Mouse (Mus musculus): ENCODE data around the gene Tnr. TPM values are rescaled to one million over a fixed set of nuclear protein-coding genes. Genes with fewer than 3 reads are reported as not detected.

Gene Tnr
- total and polyA plus RNA-seq, 3 experiments: 0.01 TPM; not detected in 2

- Histone ChIP-seq H3K27me3 (ENCODE audit: control insufficient read depth in 1 of 2, insufficient read depth in 2 of 2, low read length in 2 of 2) (no peaks in the 10 kb centered on the region), H3K9me3 (replicated peaks; ENCODE audit: insufficient read depth, low read length) (no peaks in the 10 kb centered on the region), H3K4me1 (ENCODE audit: control insufficient read depth in 1 of 2, insufficient read depth in 2 of 2, low read length in 2 of 2) (no peaks in the 10 kb centered on the region), H3K9ac (ENCODE audit: control insufficient read depth, low read depth, low read length, poor library complexity, severe bottlenecking) (no peak overlapping the region), H3K36me3 (ENCODE audit: control insufficient read depth in 1 of 2, insufficient read depth in 2 of 2, low read length in 2 of 2) (no peaks in the 10 kb centered on the region), H3K79me2 (ENCODE audit: control insufficient read depth, insufficient read depth, low read length, poor library complexity) (no peaks in the 10 kb centered on the region), H3K4me3 (ENCODE audit: control insufficient read depth in 1 of 2, insufficient read depth in 1 of 2, low read depth in 2 of 2, low read length in 2 of 2) (no peak overlapping the region), H3K27ac (ENCODE audit: control insufficient read depth, low read depth, low read length) (no peak overlapping the region)
- TF ChIP-seq KAT2A (conservative IDR thresholded peaks at IDR 0.05; ENCODE audit: low read depth, low read length) (no peak), POLR2AphosphoS5 (IDR thresholded peaks at IDR 0.05; ENCODE audit: borderline replicate concordance, low read depth, low read length) (no peak), EP300 (IDR thresholded peaks at IDR 0.05; ENCODE audit: low read depth in 1 of 2, low read length in 2 of 2) (no peak), TAL1 (IDR thresholded peaks at IDR 0.05; ENCODE audit: low read length) (no peak), GATA1 (IDR thresholded peaks at IDR 0.05; ENCODE audit: low read depth, low read length) (no peak), USF1 (IDR thresholded peaks at IDR 0.05; ENCODE audit: low read depth, low read length) (no peak), UBTF (IDR thresholded peaks at IDR 0.05; ENCODE audit: borderline replicate concordance, insufficient read depth, low read depth, low read length) (no peak), MXI1 (IDR thresholded peaks at IDR 0.05; ENCODE audit: low read depth, low read length) (no peak), MYC (IDR thresholded peaks at IDR 0.05; ENCODE audit: low read depth, low read length) (no peak), GABPA (IDR thresholded peaks at IDR 0.05; ENCODE audit: low read depth, low read length) (no peak)
- DNase-seq (ENCODE audit: low read depth, low spot score): no peak
These were observed 41.6 kb downstream of the Tnr start for GRCm38 (mm10) chr1:159565129-159565528.

GRCm38 (mm10) chr1:159566046-159566445 is 42.5 kb downstream of the Tnr start:
- no peak for TF ChIP-seq HCFC1 (IDR thresholded peaks at IDR 0.05; ENCODE audit: low read depth, low read length)
- TF ChIP-seq POLR2A (IDR thresholded peaks at IDR 0.05; ENCODE audit: control insufficient read depth in 1 of 2, insufficient read depth in 1 of 2, low read depth in 1 of 2, low read length in 2 of 2, poor library complexity in 1 of 2): no peak
- no peak for TF ChIP-seq KAT2A (conservative IDR thresholded peaks at IDR 0.05; ENCODE audit: low read depth, low read length)
- TF ChIP-seq SMC3 (IDR thresholded peaks at IDR 0.05; ENCODE audit: low read depth, low read length): no peak
- no peak for TF ChIP-seq USF1 (IDR thresholded peaks at IDR 0.05; ENCODE audit: low read depth, low read length)
- TF ChIP-seq ZKSCAN1 (IDR thresholded peaks at IDR 0.05; ENCODE audit: low read depth, low read length): no peak

DNA sequence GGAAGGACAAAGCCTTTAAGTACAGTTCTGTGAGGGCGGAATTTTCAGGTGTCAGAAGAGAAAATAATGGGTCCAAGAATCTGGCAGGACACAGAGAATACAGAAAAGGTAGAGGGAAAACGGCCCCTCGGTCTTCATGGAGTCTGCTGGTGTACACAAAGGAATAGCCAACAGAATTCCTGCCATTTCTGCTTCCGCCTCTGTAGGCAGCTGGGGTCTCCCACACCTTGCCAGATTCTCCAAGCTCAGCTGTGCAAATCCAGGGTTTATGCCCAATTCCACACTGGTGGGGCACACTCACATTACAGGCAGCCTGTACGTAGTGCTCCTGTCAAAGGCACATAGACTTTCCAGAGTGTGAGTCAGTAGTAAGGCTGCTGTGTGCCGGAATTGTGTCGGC is 43.6 kb downstream of the Tnr start:
- Histone ChIP-seq H3K27ac (ENCODE audit: control insufficient read depth, low read depth, low read length) (no peak overlapping the region), H3K27me3 (ENCODE audit: control insufficient read depth in 1 of 2, insufficient read depth in 2 of 2, low read length in 2 of 2) (no peaks in the 10 kb centered on the region), H3K79me2 (ENCODE audit: control insufficient read depth, insufficient read depth, low read length, poor library complexity) (no peaks in the 10 kb centered on the region), H3K9me3 (replicated peaks; ENCODE audit: insufficient read depth, low read length) (no peaks in the 10 kb centered on the region), H3K4me3 (ENCODE audit: control insufficient read depth in 1 of 2, insufficient read depth in 1 of 2, low read depth in 2 of 2, low read length in 2 of 2) (no peak overlapping the region), H3K4me1 (ENCODE audit: control insufficient read depth in 1 of 2, insufficient read depth in 2 of 2, low read length in 2 of 2) (no peaks in the 10 kb centered on the region), H3K36me3 (ENCODE audit: control insufficient read depth in 1 of 2, insufficient read depth in 2 of 2, low read length in 2 of 2) (no peaks in the 10 kb centered on the region), H3K9ac (ENCODE audit: control insufficient read depth, low read depth, low read length, poor library complexity, severe bottlenecking) (no peak overlapping the region)
- DNase-seq (ENCODE audit: low read depth, low spot score): no peak
- TF ChIP-seq KAT2A (conservative IDR thresholded peaks at IDR 0.05; ENCODE audit: low read depth, low read length) (no peak), JUND (IDR thresholded peaks at IDR 0.05; ENCODE audit: low read depth, low read length) (no peak), MAFK (IDR thresholded peaks at IDR 0.05; ENCODE audit: borderline replicate concordance, low read depth, low read length) (no peak), NELFE (IDR thresholded peaks at IDR 0.05; ENCODE audit: low read depth, low read length) (no peak), TBP (IDR thresholded peaks at IDR 0.05; ENCODE audit: low read depth, low read length) (no peak), POLR2A (IDR thresholded peaks at IDR 0.05; ENCODE audit: control insufficient read depth in 1 of 2, insufficient read depth in 1 of 2, low read depth in 1 of 2, low read length in 2 of 2, poor library complexity in 1 of 2) (no peak), RCOR1 (IDR thresholded peaks at IDR 0.05; ENCODE audit: low read depth, low read length) (no peak), ETS1 (IDR thresholded peaks at IDR 0.05; ENCODE audit: low read depth, low read length) (no peak), HCFC1 (IDR thresholded peaks at IDR 0.05; ENCODE audit: low read depth, low read length) (no peak), USF1 (IDR thresholded peaks at IDR 0.05; ENCODE audit: low read depth, low read length) (no peak), GABPA (IDR thresholded peaks at IDR 0.05; ENCODE audit: low read depth, low read length) (no peak), SMC3 (IDR thresholded peaks at IDR 0.05; ENCODE audit: low read depth, low read length) (no peak), TAL1 (IDR thresholded peaks at IDR 0.05; ENCODE audit: low read length) (no peak), EP300 (IDR thresholded peaks at IDR 0.05; ENCODE audit: low read depth in 1 of 2, low read length in 2 of 2) (no peak), NRF1 (IDR thresholded peaks at IDR 0.05; ENCODE audit: insufficient read depth, low read depth, low read length, poor library complexity, severe bottlenecking) (no peak), CTCF (IDR thresholded peaks at IDR 0.05 in 2 of 3, conservative IDR thresholded peaks at IDR 0.05 in 1 of 3; ENCODE audit: control insufficient read depth in 1 of 3, insufficient read depth in 1 of 3, low read depth in 2 of 3, low read length in 3 of 3, poor library complexity in 1 of 3, severe bottlenecking in 1 of 3) (no peak), ZMIZ1 (IDR thresholded peaks at IDR 0.05; ENCODE audit: low read depth, low read length) (no peak), E2F4 (IDR thresholded peaks at IDR 0.05; ENCODE audit: borderline replicate concordance, low read depth, low read length) (no peak)

More at GRCm38 (mm10) chr1:159566046-159566445, 42.5 kb downstream of the Tnr start:
- H3K79me2 ChIP-seq (ENCODE audit: control insufficient read depth, insufficient read depth, low read length, poor library complexity): no peaks in the 10 kb centered on the region
- H3K9ac ChIP-seq (ENCODE audit: control insufficient read depth, low read depth, low read length, poor library complexity, severe bottlenecking): no peak overlapping the region
- H3K4me3 ChIP-seq (ENCODE audit: control insufficient read depth in 1 of 2, insufficient read depth in 1 of 2, low read depth in 2 of 2, low read length in 2 of 2): no peak overlapping the region
- no peaks in the 10 kb centered on the region for H3K9me3 ChIP-seq (replicated peaks; ENCODE audit: insufficient read depth, low read length)
- H3K4me1 ChIP-seq (ENCODE audit: control insufficient read depth in 1 of 2, insufficient read depth in 2 of 2, low read length in 2 of 2): no peaks in the 10 kb centered on the region
- H3K27ac ChIP-seq (ENCODE audit: control insufficient read depth, low read depth, low read length): no peak overlapping the region
- H3K27me3 ChIP-seq (ENCODE audit: control insufficient read depth in 1 of 2, insufficient read depth in 2 of 2, low read length in 2 of 2): no peaks in the 10 kb centered on the region
- H3K36me3 ChIP-seq (ENCODE audit: control insufficient read depth in 1 of 2, insufficient read depth in 2 of 2, low read length in 2 of 2): no peaks in the 10 kb centered on the region
- no peak for DNase-seq (ENCODE audit: low read depth, low spot score)
